Mouse (Mus musculus) C2C12 (cell line): ENCODE measurements around the gene Crtam.

Experiments used
- CTCF ChIP-seq: IDR thresholded peaks from one replicate; pipeline ENCODE4 v1.5.1; 2011; ENCODE audit not compliant: control insufficient read depth, insufficient read depth, insufficient read length
- USF1 ChIP-seq: IDR thresholded peaks from one replicate; pipeline ENCODE4 v1.6.1; 2011; ENCODE audit warnings: low read depth, mild to moderate bottlenecking, control low read depth, moderate library complexity

DNA sequence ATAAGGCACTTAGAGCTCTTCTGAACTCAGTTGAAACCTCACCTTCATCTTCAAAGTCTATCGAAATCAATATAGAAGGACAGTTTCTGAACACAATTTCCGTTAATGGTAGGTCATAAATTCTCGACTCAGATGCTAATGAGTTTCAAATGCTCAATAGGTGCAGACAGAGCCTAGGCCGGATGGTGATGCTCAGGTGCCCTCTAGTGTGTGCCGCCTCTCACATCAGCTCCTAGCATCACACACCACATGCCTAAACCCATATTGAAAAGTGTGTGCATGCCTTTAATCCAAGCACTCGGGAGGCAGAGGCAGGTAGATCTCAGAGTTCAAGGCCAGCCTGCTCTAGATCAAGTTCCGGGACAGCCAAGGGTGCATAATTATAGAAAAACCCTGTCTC, 67.0 kb downstream of the Crtam start:
- TF ChIP-seq CTCF: no peak
- TF ChIP-seq USF1: no peak
